Mouse (Mus musculus): ENCODE measurements at regions not wholly inside any gene's neighbourhood (a gene's known extent, or its start where the extent isn't known, plus 50 kb on each side); places are given as distances from the start of the nearest gene placed in this dataset.

GRCm38 (mm10) chr1:102811401-102811800 lies 1956.9 kb upstream of the Cdh20 start:
- no peak for DNase-seq (ENCODE audit: low spot score)

- DNase-seq (ENCODE audit: low spot score), result peak; percentile 8
Observed at GRCm38 (mm10) chr1:102825056-102825455, 1943.3 kb upstream of the Cdh20 start.

- no peak for DNase-seq (ENCODE audit: low spot score)
Observed at GRCm38 (mm10) chr1:102862418-102862817, 1905.9 kb upstream of the Cdh20 start.

- DNase-seq (ENCODE audit: low spot score), result no peak
Observed at GRCm38 (mm10) chr1:102879109-102879508, 1889.2 kb upstream of the Cdh20 start.

DNA sequence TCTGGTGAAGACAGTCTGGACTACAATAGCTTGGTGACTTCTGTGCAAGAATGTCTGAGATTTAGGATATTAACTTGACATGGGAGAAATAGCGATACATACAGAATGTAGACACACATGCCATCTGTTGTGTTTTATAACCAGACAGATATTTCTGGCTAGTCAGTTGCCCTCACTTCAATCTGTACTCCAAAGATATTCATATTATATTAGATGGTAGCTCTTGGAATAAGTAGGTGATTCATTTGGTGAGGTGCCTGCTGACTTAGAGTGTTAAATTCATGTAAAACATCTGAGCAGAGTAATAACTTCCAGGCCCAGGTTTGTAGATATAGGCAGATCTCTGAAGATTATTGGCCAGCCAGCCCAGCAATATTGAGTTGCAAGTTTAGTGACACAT lies 1869.2 kb upstream of the Cdh20 start:
- no peak for DNase-seq (ENCODE audit: low spot score)

GRCm38 (mm10) chr1:102923150-102923549 lies 1845.2 kb upstream of the Cdh20 start:
- no peak for DNase-seq (ENCODE audit: low spot score)
